Mouse (Mus musculus) thymus, postnatal 25 days (tissue): ENCODE results near the gene Dusp8.
A peak's percentile ranks its signal among the peaks of the same experiment; 100 is the strongest.
"Not testable (repeated sequence)": the region's sequence is repeated elsewhere in the genome, so short reads cannot be mapped to it uniquely, and the experiment has no call there.

Experiments used
- DNase-seq: peaks from one replicate; pipeline ENCODE4 v3.0.0; 2022

Dusp8 gene

DNA sequence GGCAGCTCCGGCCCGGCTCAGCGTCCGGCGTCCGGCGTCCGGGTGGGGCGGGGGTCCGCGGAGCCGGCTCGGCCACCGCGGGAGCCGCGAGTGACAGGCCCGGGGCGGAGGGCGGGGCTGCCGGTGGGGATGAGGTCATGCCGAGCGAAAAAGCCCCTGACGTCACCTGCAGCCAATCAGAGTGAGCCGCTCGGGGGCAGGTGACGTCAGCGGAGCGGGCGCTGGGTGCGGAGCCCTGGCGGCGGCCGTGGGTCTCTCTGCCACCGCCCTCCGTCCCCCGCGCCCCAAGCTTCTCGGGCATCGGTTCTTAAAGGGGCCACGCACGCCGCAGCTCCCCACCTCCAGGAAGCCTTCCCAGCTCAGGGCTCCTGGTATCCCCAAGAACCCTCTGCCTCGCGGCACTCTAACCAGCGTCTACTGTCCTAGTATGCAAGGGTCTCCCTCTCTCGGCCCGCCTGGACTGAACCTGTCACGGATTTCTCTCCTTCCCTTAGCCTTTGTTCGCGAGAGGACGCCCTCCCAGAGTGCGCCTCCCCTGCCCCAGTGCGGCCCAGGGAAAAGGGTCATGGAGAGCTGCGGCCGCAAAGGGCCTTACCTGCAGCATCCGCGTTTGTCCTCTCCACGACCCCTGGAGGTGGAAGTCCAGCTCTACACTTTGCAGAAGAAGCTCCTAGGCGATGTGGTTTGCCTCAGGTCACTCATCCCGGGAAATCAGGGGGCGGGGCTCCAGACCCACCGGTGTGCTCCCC, at the start of gene Dusp8:
Dusp8 (minus strand) TSS at position 661 of the 749 bp plus-strand sequence.
- peak; percentile 86 for DNase-seq

DNA sequence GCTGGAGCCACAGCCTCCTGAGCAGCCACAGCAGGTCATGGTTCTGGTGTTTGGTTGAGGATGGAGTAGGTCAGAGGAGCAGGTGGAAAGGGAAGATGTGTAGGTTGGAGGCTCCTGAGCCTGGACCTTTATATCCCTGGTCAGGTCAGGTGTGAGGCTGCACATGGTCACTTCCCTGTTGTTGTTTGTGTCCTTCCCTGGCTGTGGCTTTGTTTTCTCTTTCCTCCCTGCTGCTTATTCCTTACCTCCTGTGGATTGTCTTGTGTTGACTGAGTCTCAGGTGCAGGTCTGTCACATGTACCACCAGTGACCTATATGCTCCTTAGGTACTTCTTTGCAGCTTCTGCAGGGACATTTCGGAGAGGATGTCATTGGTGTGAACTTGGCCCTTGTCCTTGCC, 48.9 kb upstream of the Dusp8 start, which contains the start of gene Gm45337:
Gm45337 (minus strand) TSS at position 101 of the 400 bp plus-strand sequence.
- DNase-seq = no peak

DNA sequence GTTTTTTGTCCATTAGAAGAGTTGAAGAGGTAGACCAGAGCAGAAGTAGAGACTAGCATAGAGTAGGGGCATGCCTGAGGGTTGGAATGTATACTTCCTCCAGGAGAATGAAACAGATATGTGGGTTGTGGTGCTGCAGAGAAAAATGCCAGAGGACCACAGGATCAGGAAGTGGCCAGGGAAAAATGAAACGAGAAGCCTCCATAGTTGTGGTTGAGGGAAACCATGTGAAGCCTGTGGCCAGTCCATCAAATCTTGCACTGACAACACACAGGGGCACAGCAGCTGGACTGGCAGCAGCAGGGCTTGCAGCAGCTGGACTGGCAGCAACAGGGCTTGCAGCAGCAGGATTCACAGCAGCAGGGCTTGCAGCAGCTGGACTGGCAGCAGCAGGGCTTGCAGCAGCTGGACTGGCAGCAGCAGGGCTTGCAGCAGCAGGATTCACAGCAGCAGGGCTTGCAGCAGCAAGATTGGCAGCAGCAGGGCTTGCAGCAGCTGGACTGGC, 47.9 kb upstream of the Dusp8 start:
- not testable (repeated sequence) for DNase-seq

DNA sequence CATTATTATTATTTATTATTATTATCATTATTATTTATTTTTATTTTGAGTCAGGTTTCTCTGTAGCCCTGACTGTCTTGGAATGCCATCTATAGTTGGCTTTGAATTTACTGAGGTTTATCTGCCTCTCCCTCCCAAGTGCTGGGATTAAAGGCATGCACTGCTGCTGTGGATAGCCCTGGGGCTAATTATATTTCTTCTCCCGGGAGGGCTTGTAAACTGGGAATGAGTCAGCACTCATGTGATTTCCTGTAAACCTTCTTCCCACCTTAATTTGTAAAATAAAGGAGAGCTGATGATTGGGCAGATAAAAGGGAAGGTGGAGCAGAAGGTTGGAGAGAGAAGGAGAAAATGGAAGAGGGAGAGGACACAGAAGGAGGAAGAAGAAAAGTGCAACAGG, 45.1 kb upstream of the Dusp8 start:
- DNase-seq = no peak

DNA sequence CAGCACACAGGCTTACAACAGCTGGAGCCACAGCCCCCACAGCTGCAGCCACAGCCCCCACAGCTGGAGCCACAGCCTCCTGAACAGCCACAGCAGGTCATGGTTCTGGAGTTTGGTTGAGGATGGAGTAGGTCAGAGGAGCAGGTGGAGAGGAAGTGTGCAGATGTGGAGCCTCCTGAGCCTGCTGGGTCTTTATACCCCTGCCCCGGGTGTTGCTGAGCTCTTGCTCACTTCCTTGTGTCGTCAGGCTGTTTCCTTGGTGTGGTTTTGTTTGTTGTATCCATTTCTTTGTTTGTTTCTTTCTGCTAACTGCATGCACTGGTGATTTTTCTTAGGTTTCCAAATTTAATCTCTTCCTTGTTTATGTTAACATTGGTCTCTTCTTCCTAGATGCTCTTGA, 40.3 kb upstream of the Dusp8 start, which contains the start of gene Gm39115:
Gm39115 (minus strand) TSS at position 101 of the 400 bp plus-strand sequence.
- not testable (repeated sequence) for DNase-seq

DNA sequence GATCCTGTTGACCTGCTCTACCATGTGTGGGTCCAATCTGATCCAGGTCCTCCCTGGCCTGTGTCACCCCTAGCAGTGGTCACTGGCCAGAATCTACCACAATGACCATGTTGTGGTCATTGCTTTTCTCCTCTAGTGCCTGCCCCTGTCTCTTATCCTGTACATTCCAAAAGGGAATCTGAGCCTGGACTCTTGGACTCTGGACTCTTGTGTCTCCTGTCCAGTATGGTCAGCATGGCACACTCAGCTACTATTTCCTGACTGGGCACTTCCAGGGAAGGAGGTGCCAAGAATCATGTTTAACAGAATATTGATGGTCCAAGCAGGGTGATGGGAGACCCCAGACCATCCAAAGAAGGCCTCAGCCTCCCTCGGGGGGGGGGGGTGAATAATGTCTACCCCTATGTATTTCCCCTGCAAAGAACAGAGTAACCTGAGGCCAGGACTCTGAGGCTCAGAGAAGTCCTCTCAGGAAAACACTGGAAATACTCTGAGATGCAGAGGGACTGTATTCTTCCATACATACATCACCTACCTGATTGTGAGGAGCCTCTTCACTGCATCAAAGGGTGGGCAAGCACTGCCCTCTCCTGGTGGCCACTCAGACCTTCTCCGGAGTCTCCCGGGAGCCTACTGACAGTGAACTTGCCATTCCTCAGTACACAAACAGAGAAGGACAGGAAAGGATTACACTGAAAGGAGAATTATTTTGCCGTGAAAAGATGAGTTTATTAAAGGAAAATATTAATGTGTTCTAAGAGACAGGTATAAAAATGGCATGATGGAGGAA, 38.8 kb upstream of the Dusp8 start:
- DNase-seq = no peak

DNA sequence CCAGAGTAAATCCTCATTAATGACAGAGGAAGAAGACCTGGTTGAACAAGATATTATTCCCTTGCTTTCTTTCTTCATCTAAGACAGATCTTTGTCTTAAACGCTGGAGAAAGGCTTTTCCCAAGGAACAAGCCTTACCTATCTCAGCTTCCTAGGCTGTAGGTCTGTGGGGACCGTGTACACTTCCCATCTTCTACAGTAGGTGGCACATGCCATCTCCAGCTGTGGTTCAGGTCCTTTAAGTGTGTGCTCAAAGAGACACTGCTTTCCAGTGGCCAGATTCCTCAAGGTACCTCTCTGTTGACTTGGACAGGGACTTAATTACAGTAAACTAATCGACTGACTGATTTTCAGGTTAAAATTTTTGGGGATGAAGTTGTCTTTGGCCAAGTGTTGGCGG, 33.2 kb upstream of the Dusp8 start:
- no peak for DNase-seq

DNA sequence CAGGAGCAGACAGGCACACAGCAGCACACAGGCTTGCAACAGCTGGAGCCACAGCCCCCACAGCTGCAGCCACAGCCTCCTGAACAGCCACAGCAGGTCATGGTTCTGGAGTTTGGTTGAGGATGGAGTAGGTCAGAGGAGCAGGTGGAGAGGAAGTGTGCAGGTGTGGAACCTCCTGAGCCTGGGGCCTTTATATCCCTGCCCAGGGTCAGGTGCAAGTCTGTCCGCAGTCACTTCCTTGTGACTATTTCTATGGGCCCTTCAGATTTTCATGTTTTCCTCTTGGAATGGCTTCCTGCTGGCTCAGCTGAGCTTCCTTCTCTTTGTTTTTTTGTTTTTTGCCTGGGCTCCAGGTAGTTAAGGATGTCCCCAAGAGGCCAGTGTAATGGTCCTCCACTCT, 25.0 kb upstream of the Dusp8 start, which contains the start of gene Gm45618:
Gm45618 (minus strand) TSS at position 101 of the 400 bp plus-strand sequence.
- DNase-seq = not testable (repeated sequence)

DNA sequence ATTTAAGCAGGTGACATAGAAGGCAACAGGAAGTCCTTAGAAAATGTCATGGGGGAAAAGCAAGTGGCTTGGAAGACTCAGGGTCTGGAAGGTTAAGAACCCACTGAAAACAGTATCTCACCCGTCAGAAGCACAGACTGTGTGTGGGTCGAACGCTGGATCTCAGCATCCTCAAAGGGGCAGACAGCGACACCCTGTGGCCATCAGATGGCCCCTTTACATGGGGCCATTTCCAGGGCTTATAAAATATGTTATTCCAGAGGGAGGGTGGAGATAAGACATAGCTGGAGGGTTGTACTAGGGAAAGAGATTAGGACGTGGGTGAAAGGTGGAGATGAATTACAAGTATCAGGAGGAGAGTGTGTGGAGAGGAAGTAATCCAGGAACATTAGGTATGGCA, 24.0 kb upstream of the Dusp8 start:
- DNase-seq = no peak

DNA sequence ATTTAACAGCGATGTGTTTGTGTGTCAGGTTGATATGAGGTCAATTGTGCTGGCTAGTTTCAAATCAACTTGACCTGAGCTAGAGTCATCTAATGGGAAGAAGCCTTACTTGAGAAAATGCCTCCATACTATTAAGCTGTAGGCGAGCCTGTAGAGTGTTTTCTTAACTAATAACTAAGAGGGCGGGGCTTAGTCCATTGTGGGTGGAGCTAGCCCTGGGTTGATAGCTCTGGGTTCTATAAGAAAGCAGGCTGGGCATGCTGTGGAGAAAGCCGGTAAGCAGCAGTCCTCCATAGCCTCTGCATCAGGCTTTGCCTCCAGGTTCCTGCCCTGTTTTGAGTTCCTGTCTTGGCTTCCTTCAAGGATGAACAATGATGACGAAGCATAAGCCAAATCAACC, 9.1 kb upstream of the Dusp8 start:
- no peak for DNase-seq

DNA sequence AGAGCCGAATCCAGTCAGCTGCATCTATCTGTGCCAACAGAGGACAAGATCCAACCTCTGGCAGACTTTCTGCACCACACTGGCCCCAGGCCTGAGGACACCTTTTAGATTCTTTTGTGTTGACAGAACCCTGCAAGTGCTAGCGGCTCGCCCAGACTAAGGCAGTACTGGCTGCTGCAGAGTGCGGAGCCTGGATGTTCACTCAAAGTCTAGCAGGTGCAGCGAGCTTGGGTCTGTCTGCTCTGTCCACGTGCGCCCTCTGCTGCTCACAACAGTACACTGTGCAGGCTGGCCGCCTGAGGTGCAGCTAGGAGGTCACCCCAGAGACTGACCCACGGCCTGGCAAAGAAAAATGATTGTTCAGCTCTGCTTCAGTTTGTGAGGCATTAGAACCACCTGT, 2.1 kb upstream of the Dusp8 start:
- peak; percentile 71 for DNase-seq

DNA sequence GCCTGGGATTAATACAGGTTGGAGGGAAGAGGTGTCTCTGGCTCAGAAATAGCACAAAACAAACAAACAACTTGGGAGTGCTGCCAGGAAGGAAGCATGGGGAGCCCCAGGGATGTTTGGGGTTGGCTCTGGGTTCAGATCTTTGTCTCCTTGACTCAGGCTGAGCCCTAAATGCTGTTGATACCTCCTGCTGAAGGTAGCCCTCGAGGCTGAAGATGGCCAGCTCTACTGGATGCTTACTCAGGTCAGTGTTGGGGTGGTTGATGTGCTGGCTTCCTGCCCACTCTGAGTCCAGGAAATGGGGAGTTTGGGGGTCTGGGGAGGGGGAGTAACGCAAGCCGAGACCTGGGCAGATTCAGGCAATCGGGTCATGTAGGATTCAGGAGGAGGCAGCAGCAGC, 1.1 kb upstream of the Dusp8 start:
- DNase-seq = no peak

DNA sequence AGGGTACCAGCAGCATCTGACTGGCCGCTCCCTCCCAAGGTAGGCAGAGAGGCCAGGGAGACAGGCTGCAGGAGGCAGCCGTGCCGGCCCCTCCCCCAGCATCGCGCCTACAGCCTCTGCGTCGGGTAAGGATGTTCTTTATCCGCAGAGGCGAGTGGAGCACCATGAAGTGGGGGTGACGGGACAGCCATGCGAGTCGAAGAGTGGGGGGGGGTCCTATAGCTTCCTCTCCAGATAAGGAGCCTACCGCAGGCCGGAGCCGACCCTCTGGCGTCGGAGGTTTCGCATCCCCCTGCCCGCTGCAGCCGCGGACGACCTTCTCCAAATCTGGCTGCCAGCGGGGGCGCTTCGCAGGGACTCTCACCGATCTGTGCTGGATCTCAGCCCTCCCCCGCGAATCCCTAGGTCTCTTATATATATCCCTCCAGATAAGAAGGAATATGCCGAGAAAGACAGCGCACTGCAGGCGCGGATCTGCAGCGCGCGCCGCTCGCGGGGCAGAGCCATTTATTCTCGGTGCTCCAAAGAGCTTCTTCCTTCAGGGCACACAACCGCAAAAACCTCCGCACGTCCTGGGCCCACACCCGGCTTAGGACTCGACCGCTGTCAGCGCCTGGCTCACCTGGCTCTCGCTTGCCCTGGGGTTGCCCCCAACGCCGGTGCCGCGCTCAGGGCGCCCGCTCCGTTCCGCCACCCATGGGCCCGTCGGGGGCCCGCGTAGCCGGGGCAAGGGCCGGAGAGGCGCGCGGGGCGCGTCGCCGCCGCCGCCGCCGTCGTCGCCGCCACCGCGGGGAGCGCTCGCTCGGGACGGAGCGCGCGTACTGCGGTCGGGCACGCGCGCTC, 1.1 kb downstream of the Dusp8 start:
- DNase-seq = no peak

DNA sequence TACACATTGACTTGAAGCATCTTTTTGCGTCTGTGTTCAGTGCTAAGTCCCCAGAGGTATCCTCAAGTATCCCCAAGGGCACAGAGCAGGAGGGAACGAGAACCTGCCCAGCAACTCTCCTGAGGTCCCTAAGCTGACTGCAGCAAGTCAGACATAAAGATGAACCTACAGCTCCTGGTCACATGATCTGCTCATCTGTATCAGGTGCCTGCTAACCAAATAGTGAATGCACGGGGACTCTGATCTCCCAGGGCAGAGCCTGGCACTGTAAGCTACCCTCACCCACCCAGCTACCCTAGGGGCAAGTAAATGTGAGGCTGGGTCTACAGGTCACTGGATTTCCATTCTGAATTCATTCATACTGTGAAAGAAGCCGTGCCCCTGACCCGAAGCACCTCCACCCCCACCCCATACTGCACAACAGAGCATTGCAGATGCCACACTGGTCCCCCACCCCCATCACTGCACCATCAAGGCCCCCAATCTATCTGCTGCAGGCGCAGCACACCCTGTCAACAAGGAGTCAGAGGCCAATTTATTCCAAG, 1.9 kb downstream of the Dusp8 start:
- no peak for DNase-seq

DNA sequence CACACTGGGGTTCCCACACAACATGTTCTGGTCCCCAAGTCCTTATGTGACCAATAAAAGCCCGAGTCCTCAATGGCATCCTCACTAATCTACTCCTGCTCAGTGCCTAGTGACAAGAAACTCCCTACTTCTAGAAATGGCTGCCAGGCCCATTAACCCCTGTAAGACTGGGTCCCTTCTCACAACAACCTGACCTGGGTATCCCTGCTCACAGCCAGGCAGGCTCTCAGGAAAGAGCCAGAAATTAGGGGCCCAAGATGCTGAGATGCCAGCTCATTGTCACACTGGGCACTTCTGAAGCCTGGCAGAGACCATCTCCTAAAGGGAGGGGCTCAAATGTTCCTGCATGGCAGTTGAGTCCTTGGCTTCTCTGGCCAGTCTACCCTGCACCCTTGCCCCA, 2.7 kb downstream of the Dusp8 start:
- no peak for DNase-seq

DNA sequence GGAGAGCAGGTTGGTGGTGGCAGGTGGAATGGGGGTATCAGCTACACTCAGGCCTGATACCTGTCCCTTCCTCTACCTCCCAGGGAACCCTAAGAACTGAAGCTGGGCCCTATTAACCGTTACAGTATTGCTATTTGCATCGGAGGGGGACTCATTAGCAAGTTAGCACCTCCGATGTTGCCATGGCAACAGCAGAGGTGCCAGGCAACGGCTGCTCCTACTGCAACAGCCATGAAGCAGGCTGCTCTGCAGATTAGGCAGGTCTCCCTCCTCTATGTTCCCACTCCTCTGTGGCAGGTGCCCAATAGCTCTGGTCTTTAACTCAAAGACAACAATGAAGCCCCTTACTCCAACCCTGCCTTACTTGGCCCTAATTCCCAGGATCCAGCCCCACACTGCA, 3.8 kb downstream of the Dusp8 start:
- no peak for DNase-seq

DNA sequence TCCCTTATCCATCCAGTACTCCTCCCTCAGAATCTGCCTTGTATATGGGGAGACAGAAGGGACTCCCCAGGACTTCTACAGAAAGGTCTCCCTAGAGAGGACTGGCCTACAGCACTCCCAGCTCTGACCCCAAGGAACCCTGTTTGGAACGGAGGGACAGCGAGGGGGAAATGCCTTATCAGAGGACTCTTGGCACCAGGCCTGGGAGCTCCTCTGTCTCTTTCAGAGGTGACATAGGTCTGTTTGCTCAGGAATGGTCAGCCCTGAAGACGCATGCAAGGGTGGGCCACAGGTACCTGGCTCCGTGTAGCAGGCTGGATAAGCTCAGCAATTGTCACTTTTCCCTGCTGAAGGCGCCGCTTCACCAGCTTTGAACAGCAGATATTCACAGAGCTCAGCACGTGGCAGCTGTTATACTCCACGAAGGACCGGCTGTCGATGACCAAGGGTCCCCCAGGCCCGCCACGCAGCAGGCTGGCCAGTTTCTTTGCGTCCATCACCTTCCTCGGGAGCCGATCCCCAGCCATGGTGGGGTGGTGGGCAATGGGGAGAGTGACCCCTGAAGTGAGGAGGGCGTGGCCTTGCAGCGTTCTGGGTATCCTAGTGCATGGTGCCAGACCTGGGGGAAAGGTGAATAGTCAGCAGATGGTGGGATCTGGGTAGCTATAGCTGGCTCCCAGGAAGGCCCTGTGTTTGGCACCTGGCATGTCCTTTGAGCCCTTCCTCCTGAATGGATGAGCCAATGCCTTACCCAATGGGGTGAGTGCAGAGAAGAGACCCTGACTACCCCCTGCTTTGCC, 5.8 kb downstream of the Dusp8 start:
- DNase-seq = no peak

DNA sequence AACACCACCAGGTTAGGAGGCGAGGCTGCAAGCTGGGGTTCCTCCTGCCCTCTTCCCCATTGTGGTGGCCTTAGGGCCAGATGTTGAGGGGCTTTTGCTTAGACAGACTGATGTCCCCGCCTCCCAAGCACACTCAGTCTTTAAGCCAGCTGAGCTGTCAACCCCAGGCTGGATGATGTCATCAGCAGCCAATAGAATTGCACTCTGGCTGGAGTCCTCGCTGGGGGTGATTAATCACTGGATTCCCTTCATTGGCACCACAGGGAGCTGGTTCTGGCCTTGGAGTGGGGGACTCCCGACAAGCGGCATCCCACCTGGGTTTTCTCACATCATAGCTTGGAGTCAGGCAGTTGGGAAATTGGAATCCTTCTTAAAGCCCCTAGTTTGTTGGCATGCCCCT, 6.8 kb downstream of the Dusp8 start:
- DNase-seq = no peak

DNA sequence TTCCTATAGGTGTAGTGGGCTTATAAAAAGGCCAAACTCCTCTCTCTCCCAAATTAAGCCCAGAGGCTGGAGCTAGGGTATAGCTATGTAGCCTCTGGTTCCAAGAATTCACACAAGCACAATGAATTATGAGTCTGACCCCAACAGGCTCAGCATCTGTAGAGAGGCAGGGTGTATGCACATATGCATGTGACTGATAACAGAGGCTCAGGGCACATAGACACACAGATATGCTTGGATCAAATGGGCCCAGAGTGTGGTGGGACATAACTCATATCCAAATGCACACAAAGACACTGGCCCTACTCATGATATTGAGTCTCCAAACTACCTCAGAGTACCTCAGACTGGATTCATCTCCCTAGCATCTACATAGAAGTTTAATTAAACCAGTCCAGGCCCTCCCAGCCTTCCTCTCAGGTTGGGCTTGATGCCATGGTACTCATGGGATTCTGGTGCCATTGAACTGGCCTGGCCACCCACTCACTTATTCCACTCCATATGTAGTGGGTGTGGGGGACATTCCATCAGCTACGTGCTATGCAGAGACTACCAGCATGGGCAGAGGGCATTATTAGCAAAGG, 8.5 kb downstream of the Dusp8 start:
- DNase-seq = no peak

DNA sequence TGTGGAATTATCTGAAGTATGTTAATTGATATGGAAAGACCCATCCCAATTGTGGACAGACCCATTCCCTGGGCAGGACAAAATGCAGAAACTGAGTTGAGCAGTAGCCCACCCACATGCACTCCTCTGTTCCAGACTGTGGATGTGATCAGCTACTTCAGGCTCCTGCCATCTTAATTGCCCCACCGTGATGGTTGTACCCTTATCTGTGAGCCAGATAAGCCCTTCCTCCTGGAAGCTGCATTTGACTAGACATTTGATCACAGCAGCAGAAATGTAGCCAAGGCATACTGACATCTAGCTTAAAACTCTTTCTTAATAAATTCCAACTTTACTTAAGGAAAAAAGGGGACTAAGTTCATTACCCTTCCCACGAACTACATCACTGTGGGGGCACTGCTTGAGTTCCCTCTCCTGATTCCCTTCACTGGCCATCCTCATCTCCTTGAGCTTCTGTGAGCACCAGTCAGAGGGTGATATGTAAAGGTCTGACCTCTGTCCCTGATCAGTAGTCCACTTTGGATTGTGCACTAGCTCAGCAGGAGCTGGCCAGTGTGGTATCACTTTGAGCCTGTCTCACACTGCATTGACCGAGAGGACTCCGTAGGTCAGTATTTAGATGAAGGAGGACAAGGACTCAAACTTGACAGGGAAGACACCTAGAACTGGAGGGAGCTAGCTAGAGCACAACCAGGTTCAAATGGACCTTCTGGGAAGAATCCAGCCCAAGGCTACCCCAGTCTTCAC, 9.3 kb downstream of the Dusp8 start:
- DNase-seq = no peak

DNA sequence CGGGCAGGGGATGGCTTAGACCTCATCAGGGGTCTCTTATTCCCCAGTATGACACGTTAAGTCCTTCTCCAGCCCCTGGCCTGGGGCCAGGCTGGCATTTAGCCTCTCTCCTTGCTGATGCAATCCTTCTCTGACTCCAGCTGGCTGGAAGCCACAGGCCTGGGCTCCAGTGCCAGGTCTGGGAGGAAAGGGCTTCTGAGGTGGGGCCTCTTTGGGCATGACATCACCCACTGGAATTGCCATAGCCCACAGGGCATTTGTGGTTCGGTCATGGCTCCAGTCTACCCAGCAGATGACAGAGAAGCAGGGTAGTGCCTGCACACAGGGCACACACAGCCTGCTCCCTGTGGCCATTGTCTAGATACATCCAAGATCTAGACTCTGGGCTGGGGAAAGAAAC, 10.8 kb downstream of the Dusp8 start:
- DNase-seq = no peak
